Mouse (Mus musculus): Measurements from ENCODE around the gene Mad1l1.

Gene Mad1l1

GRCm38 (mm10) chr5:140087242-140087641, 234.1 kb downstream of the Mad1l1 start:
- no peak for DNase-seq (ENCODE audit: low spot score)

DNA sequence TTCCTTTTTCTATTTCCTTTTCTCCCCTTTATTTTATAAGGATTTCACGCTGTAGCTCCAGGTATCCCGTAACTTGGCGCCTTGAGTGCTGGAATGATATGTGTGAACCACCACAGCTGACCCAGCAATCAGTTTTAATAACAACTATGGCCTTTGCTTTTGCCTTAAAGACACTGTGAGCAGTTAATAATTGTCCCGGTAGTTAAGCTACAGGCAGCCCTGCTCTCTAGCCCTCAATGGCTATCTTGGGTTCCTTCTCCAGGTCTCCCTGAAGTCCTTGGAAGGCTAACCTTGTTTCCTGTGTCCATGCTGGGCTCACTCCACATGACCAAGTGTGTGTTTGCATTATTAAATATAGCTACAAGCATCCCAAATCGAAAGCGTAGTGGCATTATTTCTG, 237.0 kb downstream of the Mad1l1 start:
- no peak for DNase-seq (ENCODE audit: low spot score)

DNA sequence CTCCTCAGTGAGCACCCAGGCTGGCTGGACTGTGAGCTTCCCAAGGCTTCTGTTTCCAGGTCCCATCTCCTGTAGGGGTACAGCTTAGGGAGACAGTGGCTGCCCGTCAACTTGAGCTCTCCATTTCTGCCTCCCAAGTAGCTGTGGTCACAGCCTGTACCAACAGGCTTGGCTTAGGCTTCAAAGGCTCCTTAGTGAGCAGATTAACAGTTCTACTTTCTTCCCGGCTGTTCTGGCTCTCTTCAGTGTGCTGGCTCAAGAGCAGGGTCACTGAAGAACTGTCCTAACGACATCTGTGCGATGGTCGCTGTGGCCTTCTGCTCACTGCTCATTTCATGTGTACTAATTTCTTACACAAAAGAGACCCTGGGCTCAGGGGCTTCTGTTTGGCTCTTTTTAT, 237.4 kb downstream of the Mad1l1 start:
- no peak for DNase-seq (ENCODE audit: low spot score)

GRCm38 (mm10) chr5:140082204-140082812, 239.0 kb downstream of the Mad1l1 start:
- DNase-seq (ENCODE audit: low spot score) = no peak

DNA sequence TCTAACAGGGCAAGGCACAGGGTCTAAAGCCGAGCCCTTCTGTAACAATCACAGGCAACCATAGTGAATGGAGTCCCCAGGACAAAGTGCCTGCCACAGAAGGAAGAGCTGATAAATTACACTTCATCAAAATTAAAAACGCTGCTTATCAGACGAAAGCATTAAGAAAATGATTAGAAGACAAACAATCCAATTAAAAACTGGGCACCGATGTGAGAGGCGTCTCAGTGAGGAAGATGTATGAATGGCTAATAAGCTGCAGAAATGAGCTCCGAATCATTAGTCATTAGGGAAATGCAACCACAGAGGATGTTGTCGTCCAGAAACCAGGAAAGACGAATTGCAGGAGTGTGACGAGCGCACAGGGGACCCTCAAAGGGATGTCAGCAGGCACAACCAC, 240.3 kb downstream of the Mad1l1 start:
- no peak for DNase-seq (ENCODE audit: low spot score)

DNA sequence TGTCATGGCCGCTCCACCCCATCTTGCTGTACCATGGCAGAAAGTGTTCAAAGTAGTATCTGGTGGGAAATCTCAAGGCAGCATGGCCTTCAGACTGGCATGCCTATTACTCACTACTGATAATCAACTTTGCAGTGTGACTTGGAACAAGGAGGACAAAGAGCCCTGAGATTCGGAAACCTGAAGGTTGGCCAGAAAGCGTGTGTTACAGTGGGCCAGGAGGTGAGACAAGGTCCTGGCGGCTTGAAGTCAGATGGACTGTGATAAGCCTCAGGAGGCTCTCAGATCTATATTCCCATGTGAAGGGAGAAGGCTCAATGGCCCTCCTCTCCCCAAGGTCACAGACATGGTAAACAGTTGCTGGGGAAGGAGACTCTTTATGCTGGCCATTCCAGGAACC, 241.8 kb downstream of the Mad1l1 start:
- no peak for DNase-seq (ENCODE audit: low spot score)

DNA sequence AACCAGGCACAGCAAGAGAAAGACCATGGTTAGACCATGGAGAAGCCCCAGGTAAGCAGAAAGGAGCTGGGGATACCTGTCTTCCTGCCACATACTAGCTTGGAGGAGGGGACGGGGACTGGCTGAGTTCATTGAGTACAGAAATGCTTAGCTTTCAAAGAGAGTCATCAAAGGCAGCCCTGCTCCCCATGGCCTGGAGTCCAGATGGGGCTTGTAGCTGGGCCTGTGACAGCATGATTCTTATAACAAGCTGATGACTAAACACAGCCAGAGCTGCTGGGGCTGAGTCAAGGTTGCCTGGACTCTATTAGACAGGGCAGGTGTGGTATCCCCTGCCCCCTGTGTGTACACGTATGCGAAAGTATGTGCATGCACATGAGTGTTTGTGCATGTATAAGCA, 242.9 kb downstream of the Mad1l1 start:
- DNase-seq (ENCODE audit: low spot score) = peak; percentile 15

DNA sequence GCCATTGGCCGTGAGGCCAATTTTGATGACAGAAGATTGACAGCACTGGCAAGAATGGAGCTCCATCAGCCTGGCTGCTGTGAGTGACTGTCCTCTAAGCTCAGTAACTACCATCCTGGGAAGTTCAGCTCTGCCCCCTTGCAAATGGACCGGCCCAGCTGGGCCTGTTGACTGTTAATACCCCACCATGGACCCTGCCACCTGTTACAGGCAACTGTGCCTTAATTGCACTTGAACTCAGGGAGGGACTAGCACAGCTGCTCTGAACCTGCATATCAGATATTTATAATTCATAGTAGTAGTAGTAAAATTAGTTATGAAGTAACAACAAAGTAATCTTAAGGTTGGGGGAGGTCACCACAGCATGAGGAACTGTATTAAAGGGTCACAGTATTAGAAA, 244.9 kb downstream of the Mad1l1 start:
- no peak for DNase-seq (ENCODE audit: low spot score)

DNA sequence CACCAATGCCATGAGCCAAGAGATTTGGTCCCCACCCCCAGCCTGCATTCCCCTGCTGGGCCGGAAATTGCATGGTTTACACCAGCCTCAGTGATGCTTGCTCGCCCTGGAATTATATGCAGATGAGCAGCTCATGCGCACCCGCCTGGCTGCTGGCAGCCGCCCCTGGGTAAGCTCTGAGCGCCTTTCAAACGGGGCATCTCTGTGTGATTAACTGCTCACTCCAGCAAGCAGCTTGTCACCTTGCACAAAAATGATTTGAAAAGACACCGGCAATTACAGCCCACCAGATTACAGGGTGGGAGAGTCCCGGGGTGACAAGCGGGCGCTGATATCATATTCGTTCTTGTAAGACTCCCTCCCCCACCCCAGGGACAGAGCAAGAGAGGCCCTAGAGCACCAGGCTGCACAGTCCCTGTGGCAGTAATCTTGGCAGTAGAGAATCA, 247.7 kb downstream of the Mad1l1 start:
- no peak for DNase-seq (ENCODE audit: low spot score)

- DNase-seq (ENCODE audit: low spot score) = no peak
Measured at GRCm38 (mm10) chr5:140073148-140073670, 248.1 kb downstream of the Mad1l1 start.

- no peak for DNase-seq (ENCODE audit: low spot score)
Measured at GRCm38 (mm10) chr5:140068506-140068905, 252.8 kb downstream of the Mad1l1 start.

DNA sequence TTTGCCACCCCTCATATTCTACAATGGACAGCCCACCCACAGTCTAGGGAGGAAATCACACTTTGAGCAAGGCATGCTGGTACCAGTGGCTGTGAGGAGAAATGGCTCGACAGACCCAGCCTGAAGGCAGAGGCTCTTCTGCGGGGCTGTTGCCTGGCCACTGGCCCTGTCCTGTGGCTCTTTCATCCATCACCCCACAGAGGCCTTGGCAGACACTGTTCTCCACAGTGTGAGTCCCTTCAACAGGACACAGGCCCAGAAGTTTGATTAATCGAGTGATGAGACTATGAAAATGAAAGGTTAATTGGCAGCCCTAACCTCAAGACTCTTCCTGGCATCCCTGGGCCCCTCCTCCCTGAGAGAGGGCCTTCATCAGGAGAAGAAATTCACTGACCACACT, 253.3 kb downstream of the Mad1l1 start:
- DNase-seq (ENCODE audit: low spot score) = no peak

GRCm38 (mm10) chr5:140066769-140067168, 254.6 kb downstream of the Mad1l1 start:
- no peak for DNase-seq (ENCODE audit: low spot score)

DNA sequence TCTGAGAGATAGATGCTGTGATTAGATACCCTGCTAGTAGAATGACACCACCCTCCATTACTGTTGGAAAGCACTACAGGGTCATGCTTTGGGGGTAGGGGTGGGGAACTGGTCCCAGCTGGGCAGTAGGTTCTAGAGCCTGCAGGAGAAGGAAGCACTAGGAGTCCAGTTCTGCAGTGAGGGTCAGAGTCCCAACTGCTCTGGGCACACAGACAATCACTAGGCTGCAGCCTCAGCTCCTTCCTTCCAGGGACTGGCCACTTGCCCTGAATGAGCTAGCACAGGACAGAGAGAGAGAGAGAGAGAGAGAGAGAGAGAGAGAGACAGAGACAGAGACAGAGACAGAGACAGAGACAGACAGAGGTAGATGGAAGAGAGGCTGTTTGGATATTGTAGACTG, 255.1 kb downstream of the Mad1l1 start:
- DNase-seq (ENCODE audit: low spot score) = no peak

GRCm38 (mm10) chr5:140065281-140065945, 255.9 kb downstream of the Mad1l1 start:
- no peak for DNase-seq (ENCODE audit: low spot score)

- no peak for DNase-seq (ENCODE audit: low spot score)
Measured at GRCm38 (mm10) chr5:140064521-140064920, 256.8 kb downstream of the Mad1l1 start.

DNA sequence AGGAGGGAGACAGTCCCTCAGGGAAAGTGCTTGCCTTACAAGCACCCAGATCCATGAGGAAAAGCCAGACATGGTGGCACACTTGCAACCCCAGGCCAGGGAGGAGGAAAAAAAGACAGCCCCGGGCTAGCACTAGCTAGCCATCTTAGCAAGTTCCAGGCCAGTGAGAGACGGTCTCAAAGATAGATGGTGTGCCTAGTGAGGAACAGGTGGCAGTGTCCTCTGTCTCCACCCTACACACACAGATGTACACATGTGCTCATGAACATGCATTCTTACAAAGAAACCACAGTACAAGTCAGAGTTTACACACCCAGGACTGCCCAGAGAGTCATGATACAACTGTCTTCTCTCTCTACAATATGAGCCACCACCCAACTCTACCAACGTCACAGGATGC, 258.5 kb downstream of the Mad1l1 start:
- no peak for DNase-seq (ENCODE audit: low spot score)

- DNase-seq (ENCODE audit: low spot score) = no peak
Measured at GRCm38 (mm10) chr5:140062316-140062715, 259.0 kb downstream of the Mad1l1 start.

- no peak for DNase-seq (ENCODE audit: low spot score)
Measured at GRCm38 (mm10) chr5:140061296-140061879, 260.0 kb downstream of the Mad1l1 start.

- no peak for DNase-seq (ENCODE audit: low spot score)
Measured at GRCm38 (mm10) chr5:140056291-140056690, 265.1 kb downstream of the Mad1l1 start.

DNA sequence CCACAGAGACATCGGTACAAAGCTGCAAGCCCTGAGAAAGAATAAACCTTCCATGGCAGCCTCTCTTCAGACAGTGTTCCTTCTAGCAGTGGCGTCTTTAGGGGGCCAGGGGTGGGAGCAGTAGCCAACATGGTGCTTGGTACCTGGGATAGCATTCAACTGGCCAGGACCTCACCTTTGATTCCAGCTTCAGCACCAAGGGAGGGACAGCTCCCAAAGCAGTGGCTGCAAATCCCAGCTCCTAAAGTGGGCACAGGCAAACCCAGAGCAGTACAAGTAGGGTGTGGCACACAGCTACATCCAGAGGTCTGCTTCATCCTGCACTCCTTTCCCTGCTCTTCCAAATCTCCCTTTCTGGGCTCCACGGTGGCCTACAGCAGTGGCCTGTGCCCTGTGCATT, 265.9 kb downstream of the Mad1l1 start:
- DNase-seq (ENCODE audit: low spot score) = no peak

DNA sequence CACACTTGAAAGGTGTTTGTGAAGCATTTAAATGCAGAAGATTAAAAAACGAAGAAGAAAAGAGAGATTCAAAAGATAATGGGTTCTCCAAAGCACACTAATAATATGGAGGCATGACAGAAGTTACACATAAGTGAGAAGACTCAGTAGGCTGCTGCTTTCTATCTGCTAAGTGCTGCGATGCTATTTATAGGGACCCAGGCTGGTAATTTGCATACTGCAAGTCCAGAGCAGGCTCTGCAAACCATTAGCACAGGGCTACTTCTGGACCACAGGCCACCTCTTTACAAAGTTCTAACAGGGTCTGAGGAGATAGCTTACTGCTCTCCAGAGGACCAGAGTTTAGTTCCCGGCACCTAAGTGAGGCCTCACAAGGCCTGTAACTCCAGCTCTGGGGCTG, 267.7 kb downstream of the Mad1l1 start:
- DNase-seq (ENCODE audit: low spot score) = no peak

- DNase-seq (ENCODE audit: low spot score) = no peak
Measured at GRCm38 (mm10) chr5:140052405-140052804, 268.9 kb downstream of the Mad1l1 start.
